Mouse (Mus musculus): ENCODE data around the gene Ddo. TPM values are rescaled to one million over a fixed set of nuclear protein-coding genes. Genes with fewer than 3 reads are reported as not detected.

Ddo gene
- polyA plus RNA-seq, 1 experiment from 2014 or later, result 1.9 TPM

GRCm38 (mm10) chr10:40726989-40727388 is 97.2 kb downstream of the Ddo start:
- DNase-seq (ENCODE audit: low spot score), result no peak
- no peak overlapping the region for H3K4me3 ChIP-seq
- no peak overlapping the region for H3K27ac ChIP-seq
- 70% methylated on average over 5 of the region's 5 CpGs for WGBS
- no peaks in the 10 kb centered on the region for H3K36me3 ChIP-seq
- peaks cover 15% of the 10 kb centered on the region for H3K4me1 ChIP-seq
- H3K27me3 ChIP-seq (ENCODE audit: insufficient read depth, poor library complexity, severe bottlenecking), result no peaks in the 10 kb centered on the region
- no peaks in the 10 kb centered on the region for H3K9me3 ChIP-seq

- Histone ChIP-seq H3K27ac (no peak overlapping the region), H3K4me3 (no peak overlapping the region), H3K36me3 (no peaks in the 10 kb centered on the region), H3K27me3 (ENCODE audit: insufficient read depth, poor library complexity, severe bottlenecking) (no peaks in the 10 kb centered on the region), H3K4me1 (peaks cover 5% of the 10 kb centered on the region; the same call in 1 of the 2 replicates), H3K9me3 (no peaks in the 10 kb centered on the region)
- no peak for DNase-seq (ENCODE audit: low spot score)
- WGBS, result 71% methylated on average over 5 of the region's 5 CpGs
These were observed 100.4 kb downstream of the Ddo start for GRCm38 (mm10) chr10:40730200-40730599.

Other genes with a start within 250 kb of the Ddo start
- gene Slc22a16, start 59.7 kb upstream of the Ddo start, polyA plus RNA-seq (2016; fragmentation: Nextera tagmentation; extraction: Ambion mirVana), result not detected in 2 replicates
- 2.4 and 2.6 TPM in 2 replicates for gene Mettl24, start 53.3 kb downstream of the Ddo start, polyA plus RNA-seq (2016; fragmentation: Nextera tagmentation; extraction: Ambion mirVana)